In genomic region chr1:20670489-20670888, GRCm38 (mm10) we compare ENCODE assay signal across 19 mouse cellular contexts. TPM values are rescaled to one million over a fixed set of nuclear protein-coding genes. Genes with fewer than 3 reads are reported as not detected.
"Had no signal": no experiment of that assay in that cellular context is flagged by ENCODE, and none has a peak within 500 bp of the region (broad histone marks: within the 10 kb centered on the region; RNA-seq: fewer than 3 reads in every experiment).

No protein-coding gene starts in this region.

- ATAC-seq: liver, postnatal 0 days; lung, postnatal 0 days; midbrain, embryonic 13.5 days had no signal

- H3K4me3 ChIP-seq: lung, embryonic 15.5 days; megakaryocyte, embryonic 14.5 days; midbrain, embryonic 13.5 days; neural tube, embryonic 12.5 days had no signal

- H3K4me2 ChIP-seq: lung, embryonic 15.5 days; midbrain, embryonic 11.5 days; midbrain, embryonic 13.5 days; neural tube, embryonic 12.5 days had no signal

- H3K27me3 ChIP-seq: lung, embryonic 15.5 days; megakaryocyte, embryonic 14.5 days; midbrain, embryonic 13.5 days; neural tube, embryonic 12.5 days had no signal

- H3K9ac ChIP-seq: liver, postnatal 0 days; lung, embryonic 15.5 days; midbrain, embryonic 13.5 days; neural tube, embryonic 12.5 days had no signal

- H3K27ac ChIP-seq: lung, embryonic 15.5 days; macrophage; midbrain, embryonic 13.5 days; neural tube, embryonic 12.5 days had no signal

- H3K36me3 ChIP-seq: lung, embryonic 15.5 days; midbrain, embryonic 13.5 days; neural tube, embryonic 12.5 days had no signal

- DNase-seq: liver, postnatal 0 days; lung, adult 2 months; lung, postnatal 14 days; lung, postnatal 36 days; right cerebral cortex, postnatal 25 days; right cerebral cortex, postnatal 4 days; spleen, adult 18-20 months; thymus, adult 18-20 months; thymus, postnatal 14 days; thymus, postnatal 36 days had no signal

- H3K4me1 ChIP-seq: lung, embryonic 15.5 days; megakaryocyte, embryonic 14.5 days; midbrain, embryonic 13.5 days; neural tube, embryonic 12.5 days had no signal

- H3K9me3 ChIP-seq: lung, embryonic 15.5 days; megakaryocyte, embryonic 14.5 days; midbrain, embryonic 13.5 days; neural tube, embryonic 12.5 days had no signal

RNA-seq across cellular contexts. Expression of gene Pkhd1, which starts 52.6 kb away (rescaled TPM):
- total RNA-seq: megakaryocyte progenitor cell, adult 5-6 weeks; neutrophil, adult 5-6 weeks had no signal
- polyA plus RNA-seq: macrophage; midbrain, embryonic 11.5 days had no signal
